Mouse (Mus musculus): ENCODE results near the gene Slc29a4. TPM values are rescaled to one million over a fixed set of nuclear protein-coding genes. Genes with fewer than 3 reads are reported as not detected.

Slc29a4 gene
- polyA plus RNA-seq, 1 experiment from 2014 or later, result 5.7 TPM

DNA sequence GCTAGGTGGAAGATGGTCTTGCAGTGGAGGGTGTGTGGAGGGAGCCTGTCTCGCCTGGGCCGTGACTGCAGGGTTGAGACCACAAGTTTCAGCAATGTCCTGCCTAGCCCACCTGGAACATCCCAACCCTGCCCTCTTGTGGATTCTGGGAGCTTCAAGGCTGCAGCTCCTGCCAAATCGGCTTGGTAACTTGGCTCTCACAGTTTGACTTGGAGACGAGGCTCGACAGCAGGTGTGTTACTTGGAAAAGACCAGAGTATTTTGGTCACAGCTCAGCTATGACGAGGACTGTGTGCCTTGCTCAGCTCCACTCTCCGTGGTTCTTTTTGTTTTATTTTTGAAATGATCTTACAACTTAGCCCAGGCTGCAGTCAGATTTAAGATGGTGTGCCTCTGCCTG, 22.6 kb upstream of the Slc29a4 start:
- no peak overlapping the region for H3K27ac ChIP-seq (ENCODE audit: low read length)
- H3K4me3 ChIP-seq (ENCODE audit: low read length), result no peak overlapping the region
- H3K4me1 ChIP-seq (replicated peaks; ENCODE audit: control insufficient read depth, insufficient read depth, low read length), result no peaks in the 10 kb centered on the region
- H3K9me3 ChIP-seq (ENCODE audit: control insufficient read depth, low read length), result no peaks in the 10 kb centered on the region
- peaks cover 22% of the 10 kb centered on the region for H3K36me3 ChIP-seq (ENCODE audit: control insufficient read depth, insufficient read depth, low read length)
- H3K27me3 ChIP-seq (ENCODE audit: control insufficient read depth, insufficient read depth, low read depth, low read length), result no peaks in the 10 kb centered on the region
- H3K4me2 ChIP-seq (ENCODE audit: low read depth, low read length), result no peak overlapping the region
- H3K9ac ChIP-seq (ENCODE audit: low read length), result no peak overlapping the region
- ATAC-seq (ENCODE audit: low read depth), result no peak
- 82% methylated on average over 7 of the region's 7 CpGs for WGBS

- Histone ChIP-seq H3K27me3 (ENCODE audit: control insufficient read depth, insufficient read depth, low read depth, low read length) (no peaks in the 10 kb centered on the region), H3K27ac (ENCODE audit: low read length) (no peak overlapping the region), H3K4me3 (ENCODE audit: low read length) (no peak overlapping the region), H3K9me3 (ENCODE audit: control insufficient read depth, low read length) (no peaks in the 10 kb centered on the region), H3K4me2 (ENCODE audit: low read depth, low read length) (no peak overlapping the region), H3K4me1 (replicated peaks; ENCODE audit: control insufficient read depth, insufficient read depth, low read length) (no peaks in the 10 kb centered on the region), H3K36me3 (ENCODE audit: control insufficient read depth, insufficient read depth, low read length) (peaks cover 5% of the 10 kb centered on the region; the same call in 1 of the 2 replicates), H3K9ac (ENCODE audit: low read length) (no peak overlapping the region)
- ATAC-seq (ENCODE audit: low read depth), result no peak
- WGBS, result 31% methylated on average over 5 of the region's 5 CpGs
Observed at GRCm38 (mm10) chr5:142673082-142673481, 19.2 kb upstream of the Slc29a4 start.

DNA sequence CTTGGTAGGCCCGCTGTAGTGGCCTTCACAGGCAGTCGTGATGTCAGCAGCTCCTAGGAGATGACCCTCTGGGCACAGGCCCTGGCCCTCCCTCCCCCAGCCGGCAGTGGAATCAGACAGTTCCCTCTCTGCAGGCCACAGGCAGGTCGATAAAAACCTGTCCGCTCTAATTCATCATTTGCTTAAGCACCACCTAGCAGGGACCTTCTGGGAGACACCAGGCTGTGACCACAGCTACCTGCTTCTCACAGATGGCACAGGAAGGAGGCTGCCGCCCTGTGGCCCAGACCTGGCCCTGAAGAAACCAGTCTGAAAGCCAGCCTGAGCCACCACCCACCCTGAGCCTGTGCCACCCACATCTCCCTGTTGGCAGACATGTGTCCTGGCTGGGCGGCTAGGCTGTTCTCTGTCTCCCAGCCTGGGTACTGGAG, 14.2 kb upstream of the Slc29a4 start:
- Histone ChIP-seq H3K4me3 (ENCODE audit: low read length) (no peak overlapping the region), H3K27me3 (ENCODE audit: control insufficient read depth, insufficient read depth, low read depth, low read length) (no peaks in the 10 kb centered on the region), H3K9ac (ENCODE audit: low read length) (no peak overlapping the region), H3K27ac (ENCODE audit: low read length) (no peak overlapping the region), H3K4me2 (ENCODE audit: low read depth, low read length) (no peak overlapping the region), H3K9me3 (ENCODE audit: control insufficient read depth, low read length) (no peaks in the 10 kb centered on the region; the same call in 1 of the 2 replicates), H3K36me3 (ENCODE audit: control insufficient read depth, insufficient read depth, low read length) (no peaks in the 10 kb centered on the region), H3K4me1 (replicated peaks; ENCODE audit: control insufficient read depth, insufficient read depth, low read length) (no peaks in the 10 kb centered on the region)
- 53% methylated on average over 7 of the region's 7 CpGs for WGBS
- no peak for ATAC-seq (ENCODE audit: low read depth)

DNA sequence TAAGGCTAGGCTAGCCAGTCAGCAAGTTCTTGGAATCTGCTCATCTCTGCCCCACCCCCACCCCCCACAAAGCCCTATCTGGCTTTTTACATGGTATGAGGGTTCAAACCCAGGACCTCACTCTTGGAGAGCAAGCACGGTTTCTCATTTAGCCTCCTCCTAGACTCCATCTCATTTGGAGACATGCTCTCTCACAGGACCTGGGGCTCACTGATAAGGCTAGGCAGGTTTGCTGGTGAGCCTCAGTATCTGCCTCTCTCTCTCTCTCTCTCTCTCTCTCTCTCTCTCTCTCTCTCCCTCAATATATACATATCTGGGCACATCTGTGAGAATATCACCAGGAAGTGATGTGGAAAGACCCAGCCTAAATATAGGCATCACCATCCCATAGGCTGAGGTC, 13.2 kb upstream of the Slc29a4 start:
- 80% methylated on average over 1 of the region's 1 CpGs for WGBS
- Histone ChIP-seq H3K27me3 (ENCODE audit: control insufficient read depth, insufficient read depth, low read depth, low read length) (no peaks in the 10 kb centered on the region), H3K9me3 (ENCODE audit: control insufficient read depth, low read length) (no peaks in the 10 kb centered on the region; the same call in 1 of the 2 replicates), H3K4me1 (replicated peaks; ENCODE audit: control insufficient read depth, insufficient read depth, low read length) (no peaks in the 10 kb centered on the region), H3K36me3 (ENCODE audit: control insufficient read depth, insufficient read depth, low read length) (no peaks in the 10 kb centered on the region), H3K9ac (ENCODE audit: low read length) (no peak overlapping the region), H3K27ac (ENCODE audit: low read length) (no peak overlapping the region), H3K4me3 (ENCODE audit: low read length) (no peak overlapping the region), H3K4me2 (ENCODE audit: low read depth, low read length) (no peak overlapping the region)
- no peak for ATAC-seq (ENCODE audit: low read depth)

DNA sequence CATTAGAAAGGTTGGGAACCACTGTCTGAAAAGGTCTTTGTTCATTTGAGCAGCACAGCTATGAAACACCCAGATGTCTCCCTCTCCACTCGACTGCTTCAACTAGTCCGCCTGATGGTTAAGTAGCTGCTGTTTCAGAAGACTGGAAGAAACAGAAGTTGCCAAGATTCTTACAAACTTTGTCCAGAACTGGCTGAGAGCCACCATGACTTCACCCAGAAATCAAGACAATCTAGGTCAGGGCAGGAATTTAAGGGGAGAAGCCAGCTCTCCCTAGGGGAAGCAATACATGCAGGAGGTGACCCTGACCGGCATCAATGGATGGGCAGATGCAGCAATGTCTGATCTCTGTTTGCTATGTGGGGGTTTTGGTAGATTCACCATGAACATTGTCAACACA, 10.4 kb upstream of the Slc29a4 start:
- no peaks in the 10 kb centered on the region for H3K27me3 ChIP-seq (ENCODE audit: control insufficient read depth, insufficient read depth, low read depth, low read length)
- 71% methylated on average over 3 of the region's 3 CpGs for WGBS
- H3K9ac ChIP-seq (ENCODE audit: low read length), result no peak overlapping the region
- no peaks in the 10 kb centered on the region for H3K4me1 ChIP-seq (replicated peaks; ENCODE audit: control insufficient read depth, insufficient read depth, low read length)
- H3K4me3 ChIP-seq (ENCODE audit: low read length), result no peak overlapping the region
- no peak overlapping the region for H3K4me2 ChIP-seq (ENCODE audit: low read depth, low read length)
- no peak overlapping the region for H3K27ac ChIP-seq (ENCODE audit: low read length)
- no peaks in the 10 kb centered on the region; the same call in 1 of the 2 replicates for H3K9me3 ChIP-seq (ENCODE audit: control insufficient read depth, low read length)
- no peak for ATAC-seq (ENCODE audit: low read depth)
- no peaks in the 10 kb centered on the region for H3K36me3 ChIP-seq (ENCODE audit: control insufficient read depth, insufficient read depth, low read length)

DNA sequence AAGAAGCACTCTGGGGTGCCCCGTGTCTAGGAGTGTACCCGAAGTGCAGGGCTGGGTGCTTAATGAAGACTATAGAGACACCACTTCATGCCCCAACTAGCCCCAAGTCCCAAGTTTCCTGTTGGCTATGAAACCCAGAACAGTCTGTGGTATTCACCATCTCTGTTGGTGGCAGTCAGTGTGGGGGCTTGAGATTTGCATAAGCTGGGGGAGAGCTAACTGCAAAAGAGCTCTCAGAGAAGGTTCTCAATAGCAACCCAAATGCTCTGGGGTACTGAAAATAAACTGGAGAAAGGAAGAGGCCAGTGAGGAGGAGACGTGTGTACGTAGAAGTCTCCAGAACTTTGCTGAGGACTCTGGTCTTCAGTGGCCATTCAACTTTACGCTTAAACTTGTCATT, 9.8 kb upstream of the Slc29a4 start:
- H3K9me3 ChIP-seq (ENCODE audit: control insufficient read depth, low read length), result no peaks in the 10 kb centered on the region; the same call in 1 of the 2 replicates
- no peaks in the 10 kb centered on the region for H3K27me3 ChIP-seq (ENCODE audit: control insufficient read depth, insufficient read depth, low read depth, low read length)
- H3K4me2 ChIP-seq (ENCODE audit: low read depth, low read length), result no peak overlapping the region
- ATAC-seq (ENCODE audit: low read depth), result no peak
- H3K9ac ChIP-seq (ENCODE audit: low read length), result no peak overlapping the region
- 81% methylated on average over 5 of the region's 5 CpGs for WGBS
- H3K36me3 ChIP-seq (ENCODE audit: control insufficient read depth, insufficient read depth, low read length), result no peaks in the 10 kb centered on the region
- H3K4me1 ChIP-seq (replicated peaks; ENCODE audit: control insufficient read depth, insufficient read depth, low read length), result no peaks in the 10 kb centered on the region
- no peak overlapping the region for H3K27ac ChIP-seq (ENCODE audit: low read length)
- no peak overlapping the region for H3K4me3 ChIP-seq (ENCODE audit: low read length)

DNA sequence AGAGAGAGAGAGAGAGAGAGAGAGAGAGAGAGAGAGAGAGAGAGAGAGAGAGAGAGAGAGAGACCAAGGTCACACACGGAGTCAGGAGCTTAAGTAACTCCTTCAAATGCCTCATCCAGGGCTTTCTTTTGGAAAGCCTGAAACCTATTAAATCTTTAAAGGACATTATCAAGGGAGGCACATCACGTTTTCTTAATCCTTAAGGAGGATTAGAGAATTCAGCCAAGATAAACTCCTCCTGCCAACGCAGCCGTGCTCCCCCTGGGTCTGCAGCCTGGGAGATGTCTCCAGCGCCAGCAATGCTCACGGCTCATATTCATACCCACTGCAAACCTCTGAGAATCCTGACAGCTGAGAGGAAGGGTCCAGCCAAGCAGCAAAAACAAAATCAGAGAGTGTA, 3.4 kb upstream of the Slc29a4 start:
- no peak overlapping the region for H3K9ac ChIP-seq (ENCODE audit: low read length)
- no peak overlapping the region for H3K4me2 ChIP-seq (ENCODE audit: low read depth, low read length)
- H3K4me3 ChIP-seq (ENCODE audit: low read length), result no peak overlapping the region
- no peaks in the 10 kb centered on the region for H3K27me3 ChIP-seq (ENCODE audit: control insufficient read depth, insufficient read depth, low read depth, low read length)
- H3K36me3 ChIP-seq (ENCODE audit: control insufficient read depth, insufficient read depth, low read length), result no peaks in the 10 kb centered on the region
- H3K27ac ChIP-seq (ENCODE audit: low read length), result no peak overlapping the region
- no peaks in the 10 kb centered on the region for H3K4me1 ChIP-seq (replicated peaks; ENCODE audit: control insufficient read depth, insufficient read depth, low read length)
- WGBS, result 37% methylated on average over 6 of the region's 6 CpGs
- ATAC-seq (ENCODE audit: low read depth), result no peak
- H3K9me3 ChIP-seq (ENCODE audit: control insufficient read depth, low read length), result no peaks in the 10 kb centered on the region

- H3K36me3 ChIP-seq (ENCODE audit: control insufficient read depth, insufficient read depth, low read length), result no peaks in the 10 kb centered on the region
- no peak for ATAC-seq (ENCODE audit: low read depth)
- no peaks in the 10 kb centered on the region for H3K27me3 ChIP-seq (ENCODE audit: control insufficient read depth, insufficient read depth, low read depth, low read length)
- no peak overlapping the region for H3K4me3 ChIP-seq (ENCODE audit: low read length)
- H3K4me2 ChIP-seq (ENCODE audit: low read depth, low read length), result no peak overlapping the region
- WGBS, result 62% methylated on average over 3 of the region's 3 CpGs
- H3K27ac ChIP-seq (ENCODE audit: low read length), result no peak overlapping the region
- H3K9me3 ChIP-seq (ENCODE audit: control insufficient read depth, low read length), result no peaks in the 10 kb centered on the region
- H3K4me1 ChIP-seq (replicated peaks; ENCODE audit: control insufficient read depth, insufficient read depth, low read length), result no peaks in the 10 kb centered on the region
- no peak overlapping the region for H3K9ac ChIP-seq (ENCODE audit: low read length)
Observed at GRCm38 (mm10) chr5:142690343-142690742, 2.0 kb upstream of the Slc29a4 start.

DNA sequence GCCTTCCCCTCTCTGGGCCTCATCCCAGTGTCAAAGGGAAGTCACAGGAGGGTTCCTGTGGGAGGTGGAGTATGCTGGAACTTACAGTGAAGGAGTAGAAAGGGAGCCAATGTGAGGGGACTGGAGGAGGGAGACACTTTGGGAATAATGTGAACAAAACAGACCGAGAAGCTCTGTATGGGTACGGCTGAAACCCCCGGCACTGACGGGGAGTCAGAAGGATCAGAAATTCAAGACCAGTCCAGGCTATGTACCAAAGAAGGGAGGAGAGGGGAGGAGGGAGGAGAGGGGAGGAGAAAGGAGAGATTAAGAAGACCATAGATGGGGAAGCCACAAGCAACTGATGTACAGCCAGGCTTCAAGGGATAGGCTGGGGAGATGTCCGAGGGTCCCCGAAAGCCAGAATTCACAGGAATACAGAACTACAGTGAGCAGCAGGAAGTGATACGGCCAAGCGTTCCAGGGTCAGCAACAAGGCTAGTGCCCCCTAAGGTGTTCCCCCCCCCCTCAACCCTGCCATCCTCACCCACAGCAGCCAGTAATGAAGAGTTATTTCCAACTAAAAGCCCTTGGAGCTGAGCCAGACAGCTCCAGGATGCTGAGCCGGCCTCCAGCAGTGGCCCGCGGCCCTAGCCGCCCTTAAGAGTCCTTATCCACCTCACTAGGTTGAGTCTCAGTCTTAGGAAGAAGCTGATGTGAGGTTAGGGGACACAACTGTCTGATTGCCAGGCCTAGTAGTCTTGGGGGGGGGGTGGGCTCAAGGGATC, 842 bp downstream of the Slc29a4 start:
- H3K27ac ChIP-seq (ENCODE audit: low read length), result no peak overlapping the region
- H3K4me2 ChIP-seq (ENCODE audit: low read depth, low read length), result no peak overlapping the region
- H3K4me1 ChIP-seq (replicated peaks; ENCODE audit: control insufficient read depth, insufficient read depth, low read length), result no peaks in the 10 kb centered on the region
- H3K36me3 ChIP-seq (ENCODE audit: control insufficient read depth, insufficient read depth, low read length), result no peaks in the 10 kb centered on the region
- no peak overlapping the region for H3K4me3 ChIP-seq (ENCODE audit: low read length)
- 60% methylated on average over 12 of the region's 12 CpGs for WGBS
- no peaks in the 10 kb centered on the region for H3K9me3 ChIP-seq (ENCODE audit: control insufficient read depth, low read length)
- no peak for ATAC-seq (ENCODE audit: low read depth)
- H3K9ac ChIP-seq (ENCODE audit: low read length), result no peak overlapping the region
- no peaks in the 10 kb centered on the region for H3K27me3 ChIP-seq (ENCODE audit: control insufficient read depth, insufficient read depth, low read depth, low read length)

Measured in lung, embryonic 16.5 days (tissue).